Mouse (Mus musculus): ENCODE measurements at regions not wholly inside any gene's neighbourhood (a gene's known extent, or its start where the extent isn't known, plus 50 kb on each side); places are given as distances from the start of the nearest gene placed in this dataset.

DNA sequence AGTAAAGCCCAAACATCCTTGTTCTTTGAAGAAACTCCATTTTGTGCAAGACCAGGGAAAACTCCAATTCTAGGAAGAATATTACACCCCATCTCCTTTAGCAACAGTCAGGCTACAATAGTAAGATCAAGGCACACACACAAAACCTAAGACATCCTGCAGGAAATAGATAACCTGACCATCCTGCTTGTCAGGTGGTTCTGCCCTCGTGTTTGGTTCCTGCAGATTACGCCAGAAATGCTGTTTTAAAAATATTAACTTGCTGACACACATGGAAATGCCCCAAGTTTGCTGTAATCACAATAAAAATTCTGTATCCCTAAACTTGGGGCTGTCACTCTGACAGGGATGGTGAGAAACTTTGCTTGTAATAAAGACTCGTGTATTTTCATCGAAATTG lies 251.6 kb downstream of the Kcnj3 start:
- no peak for DNase-seq

DNA sequence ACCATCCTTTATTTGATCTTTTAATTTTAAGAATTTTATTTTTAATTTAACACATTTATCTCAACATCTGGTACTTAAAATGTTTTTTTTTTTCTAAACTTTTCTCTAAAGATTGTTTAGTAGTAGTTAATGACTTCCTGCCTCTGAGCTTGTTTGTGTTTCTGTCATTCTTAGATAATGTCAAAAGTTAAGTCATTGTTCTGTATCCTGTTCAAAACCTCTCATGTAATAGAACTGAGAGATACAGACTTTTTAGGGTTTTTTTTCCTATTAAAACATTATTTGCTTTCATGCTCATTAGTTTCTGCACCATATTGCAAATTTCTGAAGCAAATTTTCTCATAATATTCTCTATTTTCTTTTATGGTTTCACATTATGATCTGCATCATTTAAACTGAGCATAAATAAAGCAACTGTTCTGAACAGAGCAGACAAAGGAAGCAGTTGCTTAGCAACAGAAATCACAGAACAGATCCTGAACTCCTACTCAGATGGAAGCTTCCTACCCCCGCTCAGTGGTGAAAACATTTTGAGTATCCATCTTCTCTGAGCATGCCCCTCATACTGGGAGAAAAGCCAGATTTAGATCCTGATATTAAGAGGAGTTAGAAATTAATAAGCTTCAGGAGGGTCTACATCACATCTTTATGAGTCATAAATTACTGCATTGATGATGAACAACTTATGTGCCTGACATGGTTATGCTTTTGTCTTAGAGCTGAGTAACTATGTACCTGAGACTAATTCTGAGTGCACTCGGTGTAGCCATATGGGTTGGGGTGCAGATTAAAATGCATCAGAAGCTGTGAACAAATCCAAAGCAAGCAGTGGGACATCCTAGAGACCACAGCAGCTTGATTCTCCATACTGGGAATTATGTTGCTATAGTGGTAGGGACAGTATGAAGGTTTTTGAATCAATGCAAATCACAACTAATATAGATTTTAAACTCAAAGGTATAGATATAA lies 257.4 kb downstream of the Kcnj3 start:
- DNase-seq: peak; percentile 80

DNA sequence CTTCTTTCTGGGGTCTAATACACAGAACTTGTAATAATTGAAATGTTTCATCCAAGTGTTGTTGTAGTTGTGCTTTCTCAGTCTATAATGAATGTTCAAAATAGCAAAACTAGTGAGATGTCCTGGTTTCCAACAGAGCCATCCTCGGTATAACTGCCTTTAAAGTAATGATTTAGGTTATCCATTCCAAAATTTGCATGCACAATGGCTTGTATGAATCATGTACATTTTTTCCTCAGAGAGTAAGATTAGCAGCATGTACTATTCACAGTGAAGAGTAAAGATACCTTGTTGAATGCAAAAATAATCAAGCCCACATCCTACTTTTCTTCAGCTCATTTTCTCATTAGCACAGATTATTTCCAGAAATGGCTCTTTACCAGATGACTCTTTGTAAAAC lies 263.9 kb downstream of the Kcnj3 start:
- no peak for DNase-seq

Data from right cerebral cortex, adult 18-20 months (tissue).